Mouse (Mus musculus): ENCODE results near the gene Ttc28.

Ttc28 gene

DNA sequence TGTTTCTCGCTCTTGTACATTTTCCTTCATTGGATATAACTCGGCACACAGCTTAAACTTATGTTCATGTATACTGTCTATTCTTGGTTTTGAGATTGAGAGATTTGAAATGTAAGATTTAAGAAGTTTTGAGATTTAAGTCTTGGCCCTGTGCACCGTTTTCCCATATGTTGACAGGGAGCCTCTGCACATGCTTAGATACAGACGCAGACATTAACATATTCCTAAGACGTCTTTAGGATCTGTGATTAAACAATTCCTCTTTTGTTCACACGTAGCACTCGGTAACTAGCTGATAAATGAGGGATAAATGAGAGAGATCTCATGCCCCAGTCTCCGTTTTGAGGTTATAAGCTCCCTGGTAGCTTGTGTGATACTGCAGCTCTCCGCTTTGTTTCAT, 174.8 kb downstream of the Ttc28 start:
- DNase-seq (ENCODE audit: low spot score): no peak

DNA sequence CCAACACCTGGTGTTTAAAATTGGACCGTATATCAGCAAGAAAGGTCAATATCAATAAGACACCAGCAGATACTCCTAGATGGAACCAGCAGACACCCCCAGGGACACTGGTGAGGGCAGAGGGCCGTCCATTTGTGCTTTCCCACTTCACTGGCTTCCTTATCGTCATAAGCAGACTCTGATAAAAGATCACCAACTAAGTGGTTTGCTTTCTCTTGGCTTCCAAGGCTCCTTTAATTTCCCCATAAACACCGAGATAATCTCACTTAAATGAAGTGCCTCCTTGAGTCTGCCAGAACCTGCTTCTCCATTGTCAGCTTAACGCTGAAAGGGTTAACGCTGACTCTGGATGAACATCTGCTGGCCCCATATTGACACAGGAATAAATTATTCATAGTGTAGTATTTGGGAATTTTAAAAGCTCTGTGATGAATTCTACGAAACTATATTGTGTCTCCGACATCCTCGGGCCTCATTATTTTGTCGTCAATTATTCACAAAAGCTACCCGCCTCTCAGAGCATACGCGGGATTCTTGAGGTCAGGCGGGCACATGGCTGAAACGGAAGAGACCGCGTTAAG, 175.3 kb downstream of the Ttc28 start:
- DNase-seq (ENCODE audit: low spot score): no peak

DNA sequence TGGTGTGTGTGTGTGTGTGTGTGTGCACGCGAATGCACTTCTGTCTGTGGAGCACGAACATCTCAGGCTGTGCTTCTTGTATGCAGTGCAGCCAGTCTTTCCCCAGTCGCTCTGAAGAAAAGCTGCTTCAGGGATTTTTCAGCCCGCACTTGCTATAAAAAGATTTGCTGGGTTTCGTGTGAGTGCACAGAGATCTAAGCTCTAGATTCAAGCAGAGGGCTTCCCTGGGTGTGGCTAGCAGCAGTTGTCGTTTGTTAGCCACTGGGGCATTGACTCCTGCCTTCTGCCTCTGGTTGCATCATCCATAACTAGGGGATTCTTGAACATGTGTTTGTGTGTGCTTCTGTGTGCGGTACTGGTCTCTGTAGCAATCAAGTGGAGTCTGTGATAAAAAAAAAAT, 175.9 kb downstream of the Ttc28 start:
- no peak for DNase-seq (ENCODE audit: low spot score)

DNA sequence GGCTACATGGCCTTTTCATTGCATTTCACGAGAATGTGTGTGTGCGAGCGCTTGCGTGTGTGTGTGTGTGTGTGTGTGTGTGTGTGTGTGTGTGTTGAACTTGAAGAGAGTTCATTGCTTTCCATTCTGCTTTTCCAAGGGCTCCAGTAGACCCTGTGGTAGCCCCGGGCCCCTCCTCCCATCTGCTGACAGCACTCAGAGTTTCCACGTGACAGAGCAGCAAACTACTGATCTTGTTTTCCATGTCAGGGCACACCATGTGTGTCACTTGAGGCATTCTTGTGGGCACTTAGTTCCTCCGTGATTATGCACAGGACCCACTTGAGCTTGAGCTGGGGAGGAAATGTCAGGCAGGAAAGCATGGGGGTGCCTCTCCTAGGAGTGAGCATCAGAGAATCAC, 177.5 kb downstream of the Ttc28 start:
- DNase-seq (ENCODE audit: low spot score): no peak

DNA sequence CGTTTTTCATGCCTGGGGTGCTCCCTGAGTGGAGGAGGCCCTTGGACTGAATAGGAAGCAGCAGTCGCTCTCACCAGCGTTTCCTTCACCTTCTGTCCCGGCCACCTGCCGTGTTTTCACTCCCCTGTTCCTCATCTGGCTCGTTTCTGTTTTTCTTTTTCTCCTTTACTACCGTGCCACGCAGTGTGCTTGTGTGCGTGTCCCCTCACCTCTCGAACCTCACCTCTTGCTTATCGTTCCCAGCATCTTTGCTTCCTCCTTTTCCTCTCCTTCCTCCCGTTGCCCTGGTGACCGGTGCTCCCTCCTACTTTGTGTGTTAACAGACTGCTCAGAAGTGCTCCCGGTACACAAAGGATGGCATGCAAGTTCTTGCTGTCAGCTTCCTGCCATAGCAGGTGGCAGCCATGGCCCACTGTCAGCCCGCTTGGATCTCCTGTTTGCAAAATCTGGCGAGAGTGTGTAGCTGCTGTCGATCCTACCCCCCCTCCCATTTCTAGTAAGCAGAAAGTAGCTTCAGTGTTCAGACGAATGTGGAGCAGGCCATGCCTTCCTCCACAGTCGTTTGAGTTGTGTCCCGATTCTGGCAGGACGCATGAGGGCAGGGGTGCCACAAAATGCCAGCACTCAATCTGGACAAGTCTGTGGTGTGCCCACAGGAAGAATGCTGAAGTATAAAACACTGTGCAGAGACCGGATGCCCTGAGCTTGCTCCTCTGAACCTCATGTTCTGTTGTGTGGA, 179.0 kb downstream of the Ttc28 start:
- no peak for DNase-seq (ENCODE audit: low spot score)

DNA sequence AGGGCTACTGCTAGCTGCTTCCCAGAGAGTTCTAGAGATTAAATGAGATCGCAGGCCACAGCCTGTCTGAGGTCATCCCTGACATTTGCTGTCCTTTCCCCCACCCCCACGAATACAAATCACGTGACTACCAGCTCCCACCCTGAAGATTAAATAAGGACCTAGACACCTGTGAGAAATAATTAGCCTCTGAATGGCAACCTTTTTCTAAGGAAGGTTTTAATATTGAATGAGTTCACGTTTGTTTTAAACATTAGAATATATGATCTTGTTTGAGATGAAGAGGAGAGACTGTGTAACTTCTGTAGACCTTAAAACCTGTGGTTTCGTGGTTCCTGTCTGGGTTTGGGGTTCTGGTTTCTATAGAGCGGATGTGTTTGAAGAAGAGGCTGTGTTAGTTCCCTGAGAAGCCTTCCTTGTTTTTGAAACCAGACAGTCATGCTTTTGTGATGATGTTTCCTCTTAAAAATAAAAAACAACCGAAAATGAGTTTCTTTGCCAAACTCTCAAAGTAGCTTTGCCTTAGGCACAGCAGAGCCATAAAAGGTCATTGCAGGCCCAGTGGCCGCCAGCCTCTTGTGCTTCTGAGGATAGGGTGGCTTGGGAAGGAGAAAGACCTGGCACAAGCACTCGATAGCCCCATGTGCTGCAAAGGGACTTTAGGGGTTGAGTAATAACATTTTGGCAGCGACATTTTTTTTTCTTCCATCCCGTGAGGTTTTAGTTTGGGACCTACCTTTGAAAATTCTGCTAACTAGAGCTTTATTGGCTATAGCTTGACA, 179.7 kb downstream of the Ttc28 start:
- no peak for DNase-seq (ENCODE audit: low spot score)

DNA sequence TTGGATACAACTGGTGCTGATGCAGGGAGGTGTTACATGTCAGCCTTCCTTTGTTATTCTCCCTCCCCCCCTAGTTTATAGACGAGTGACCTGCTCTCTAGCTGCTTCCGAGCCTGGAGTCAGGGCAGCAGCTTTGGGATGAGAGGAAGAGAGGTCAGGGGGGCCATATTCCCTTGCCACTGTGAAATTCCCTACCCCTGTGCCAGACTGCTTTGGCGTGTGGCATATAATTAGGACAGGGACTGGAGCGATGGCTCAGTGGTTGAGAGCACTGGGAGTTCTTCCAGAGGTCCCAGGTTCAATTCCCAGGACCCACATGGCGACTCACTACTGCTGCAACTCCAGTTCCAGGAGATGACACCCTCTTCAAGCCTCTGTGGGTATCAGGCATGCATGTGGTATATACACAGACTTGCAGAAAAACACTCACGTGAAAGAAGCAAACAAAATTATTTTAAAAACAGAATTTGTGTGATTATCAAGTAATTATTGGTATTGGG, 180.7 kb downstream of the Ttc28 start:
- DNase-seq (ENCODE audit: low spot score): no peak

DNA sequence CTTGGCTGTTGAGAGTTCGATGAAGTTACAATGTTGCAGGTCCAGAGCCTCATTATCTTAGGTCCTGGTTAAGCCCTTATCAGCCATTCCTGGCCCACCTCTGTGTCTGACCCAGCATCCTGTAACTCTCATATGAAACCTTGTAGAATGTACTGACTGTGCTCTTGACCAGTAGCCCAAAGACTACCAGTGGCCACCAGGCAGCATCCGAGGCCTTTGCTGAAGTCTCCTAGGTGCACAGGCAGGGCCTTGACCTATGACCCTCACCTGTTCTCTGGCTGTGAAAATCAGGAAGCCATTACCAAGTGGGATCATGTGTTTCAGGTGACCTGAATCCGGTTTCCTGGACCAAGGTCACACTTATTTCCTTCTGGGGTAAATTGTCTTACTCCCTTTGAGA, 183.6 kb downstream of the Ttc28 start:
- no peak for DNase-seq (ENCODE audit: low spot score)

DNA sequence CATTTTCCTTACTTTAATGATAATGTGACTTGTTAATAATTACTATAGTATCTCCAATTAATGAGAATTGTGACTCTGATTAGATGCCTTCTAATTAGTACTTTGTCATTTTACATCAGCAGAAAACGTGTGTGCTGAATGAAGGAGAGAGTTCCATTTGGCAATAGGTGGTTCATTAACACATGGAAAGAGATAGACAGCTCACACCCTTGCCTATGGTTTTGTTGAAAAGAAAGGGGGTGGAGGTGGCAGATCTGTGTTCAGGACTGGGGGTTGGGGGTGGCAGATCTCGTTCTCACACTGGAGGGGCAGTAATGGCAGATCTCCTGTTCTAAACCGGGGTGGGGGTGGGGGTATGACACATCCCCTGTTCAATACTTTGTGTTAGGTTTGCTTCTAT, 184.4 kb downstream of the Ttc28 start:
- DNase-seq (ENCODE audit: low spot score): no peak

DNA sequence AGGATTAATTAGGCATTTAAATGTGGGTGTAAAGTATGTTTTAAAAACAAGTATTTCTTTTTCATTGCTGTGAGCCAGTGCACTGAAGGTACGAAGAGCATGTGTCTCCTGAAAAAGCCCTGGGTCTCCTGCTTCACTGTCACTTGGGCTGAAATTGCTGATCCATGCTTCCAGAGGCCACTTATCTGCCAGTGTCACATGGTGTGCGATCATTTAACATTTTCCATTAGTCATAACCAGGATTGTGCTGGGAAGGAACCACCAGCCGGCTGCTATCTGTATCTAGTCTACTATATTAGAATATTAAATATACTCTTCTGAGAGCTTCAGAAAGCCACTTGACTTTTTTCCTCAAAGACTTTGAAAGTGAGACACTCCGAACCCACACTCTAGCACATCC, 186.2 kb downstream of the Ttc28 start:
- no peak for DNase-seq (ENCODE audit: low spot score)

DNA sequence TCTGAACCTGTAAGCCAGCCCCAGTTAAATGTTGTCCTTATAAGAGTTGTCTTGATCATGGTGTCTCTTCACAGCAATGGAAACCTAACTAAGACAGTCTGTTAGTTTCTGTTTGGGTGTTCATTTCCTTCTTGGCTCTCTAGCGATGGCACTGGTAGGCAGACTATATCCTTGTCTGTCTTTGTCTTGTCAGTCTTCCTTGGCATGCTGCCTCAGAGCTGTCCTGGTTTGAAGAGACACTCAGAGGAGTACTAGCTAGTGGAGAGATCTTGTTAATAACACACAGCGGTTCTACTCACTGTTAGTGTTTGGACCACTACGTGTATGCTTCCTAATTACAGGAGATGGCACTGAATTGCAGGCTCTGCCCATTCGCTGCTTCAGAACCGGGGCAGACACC, 189.9 kb downstream of the Ttc28 start:
- no peak for DNase-seq (ENCODE audit: low spot score)

DNA sequence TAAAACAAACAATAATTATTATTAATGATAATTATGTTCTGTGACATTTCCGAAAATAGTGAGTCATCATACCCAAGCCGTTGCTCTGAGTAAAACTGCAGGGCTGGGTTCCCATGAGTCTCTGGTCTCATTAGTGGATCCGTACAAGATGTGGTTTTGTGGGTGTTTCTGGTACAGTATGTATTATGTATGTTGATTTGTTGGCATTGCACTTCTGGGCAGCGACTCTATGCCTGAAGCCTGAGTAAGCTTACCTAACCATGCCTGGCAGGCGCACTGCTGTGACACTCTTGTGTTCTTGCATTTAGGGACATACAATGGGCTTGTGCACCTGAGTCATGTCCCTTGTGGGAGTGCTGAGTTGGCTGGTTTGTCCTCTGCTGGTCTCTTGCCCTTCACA, 190.3 kb downstream of the Ttc28 start:
- no peak for DNase-seq (ENCODE audit: low spot score)

DNA sequence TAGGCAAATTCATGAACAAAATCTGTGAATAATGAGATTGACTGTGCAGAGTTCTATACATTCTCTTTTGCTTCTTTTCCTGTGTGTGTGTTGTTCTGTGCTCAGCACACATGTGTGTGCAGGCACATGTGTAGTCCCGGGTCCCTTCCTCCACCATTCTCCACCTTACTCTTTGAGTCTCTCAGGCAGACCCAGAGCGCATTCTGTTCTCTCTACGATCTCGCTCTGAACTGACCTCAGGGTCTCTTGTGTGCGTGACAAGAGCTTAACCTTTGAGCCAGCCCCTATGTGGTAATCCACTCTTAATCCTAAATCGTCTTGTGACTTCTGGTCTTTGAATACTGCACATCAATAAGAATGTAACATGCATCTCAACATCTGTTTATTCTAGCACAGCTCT, 190.8 kb downstream of the Ttc28 start:
- DNase-seq (ENCODE audit: low spot score): no peak

DNA sequence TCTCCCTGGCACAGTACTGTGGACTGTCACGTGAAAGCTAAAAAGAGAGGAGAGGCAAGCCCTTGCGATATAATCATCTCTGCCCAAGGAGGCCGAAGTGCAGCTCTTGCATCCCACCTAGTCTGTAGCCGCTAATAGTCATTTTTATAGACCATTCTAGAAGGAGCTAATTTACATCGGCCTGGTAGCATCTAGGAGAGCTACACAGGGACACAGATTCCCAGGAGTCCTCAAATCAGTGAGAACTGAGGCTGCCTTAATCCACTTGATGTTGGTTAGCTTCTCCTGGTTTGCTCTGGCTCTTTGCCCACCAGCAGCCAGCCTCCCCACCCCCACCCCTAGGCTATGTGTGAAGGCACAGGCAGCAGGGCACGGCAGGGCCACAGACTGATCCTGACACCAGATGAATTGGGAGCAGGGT, 193.7 kb downstream of the Ttc28 start:
- no peak for DNase-seq (ENCODE audit: low spot score)

DNA sequence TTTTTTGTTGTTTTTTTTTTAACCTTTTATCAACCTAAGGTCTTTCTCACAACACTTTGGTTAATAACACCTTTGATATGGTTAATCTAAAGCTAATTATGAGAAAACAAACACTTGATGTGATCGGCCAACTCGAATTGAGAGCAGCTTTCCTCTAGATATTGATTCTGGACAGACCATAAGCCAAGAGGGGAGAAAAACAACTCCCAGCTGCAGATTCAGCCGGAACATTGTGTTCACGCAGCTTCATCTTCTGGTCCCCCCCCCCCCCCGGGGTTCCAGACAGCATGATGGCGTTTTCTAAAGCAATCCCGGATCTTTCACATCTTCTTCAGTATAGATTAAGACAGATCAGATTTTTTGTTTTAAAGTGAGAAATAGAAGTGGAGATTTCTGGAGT, 194.4 kb downstream of the Ttc28 start:
- no peak for DNase-seq (ENCODE audit: low spot score)

DNA sequence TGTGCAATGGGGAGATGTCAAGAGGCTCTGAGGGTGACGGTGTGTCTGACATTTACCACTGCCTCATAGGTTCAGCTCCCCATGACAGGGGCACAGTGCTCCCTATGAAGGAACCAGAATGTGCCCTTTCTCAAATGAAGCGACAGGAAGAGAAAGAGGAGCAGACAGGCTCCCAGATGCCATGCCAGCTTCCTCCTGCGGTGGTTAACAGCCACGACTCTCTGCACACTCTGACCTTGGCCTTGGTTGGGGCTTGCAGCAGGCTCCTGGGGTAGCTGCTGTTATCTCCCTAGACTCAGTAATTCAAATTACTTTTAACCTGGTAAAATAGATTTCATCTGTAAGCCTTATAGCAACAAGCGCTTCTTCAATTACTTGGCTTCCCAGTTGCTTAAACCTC, 196.2 kb downstream of the Ttc28 start:
- no peak for DNase-seq (ENCODE audit: low spot score)

DNA sequence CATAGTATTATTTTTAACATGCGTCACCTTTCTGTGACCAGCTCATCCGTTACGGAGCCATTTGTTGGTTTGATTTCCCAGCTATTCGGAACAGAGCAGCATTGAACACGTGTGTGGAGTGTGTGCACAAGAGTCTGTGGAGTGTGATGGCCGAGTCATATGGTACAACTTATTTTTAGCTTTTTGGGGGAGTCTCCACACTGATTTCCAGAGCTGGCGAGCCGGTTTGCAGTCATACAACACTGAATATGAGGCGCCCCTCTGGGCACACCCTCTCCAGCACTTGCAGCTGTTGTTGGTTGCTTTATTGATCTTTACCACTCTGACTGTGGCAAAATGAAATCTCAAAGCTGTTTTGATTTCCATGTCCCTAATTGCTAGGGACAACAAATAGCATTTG, 197.7 kb downstream of the Ttc28 start:
- no peak for DNase-seq (ENCODE audit: low spot score)

DNA sequence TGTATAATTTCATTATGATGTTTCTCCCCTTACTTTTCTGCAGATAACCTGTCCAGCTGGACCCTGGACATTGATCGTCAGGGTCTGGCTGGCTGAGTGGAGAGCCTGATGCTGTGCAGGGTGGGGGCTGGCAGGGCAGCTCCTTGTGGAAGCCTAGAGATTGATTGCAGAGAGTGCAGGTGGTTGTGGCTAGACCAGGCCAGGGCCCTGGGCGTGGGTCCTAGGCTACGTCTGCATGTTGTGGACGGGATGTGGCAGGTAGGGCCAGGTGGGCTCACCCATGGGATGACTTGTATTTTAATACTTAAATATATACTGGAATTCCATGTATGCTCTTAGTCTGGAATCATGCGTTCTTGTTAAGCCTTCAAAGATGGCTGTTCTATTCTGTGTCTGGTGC, 201.0 kb downstream of the Ttc28 start:
- DNase-seq (ENCODE audit: low spot score): no peak

DNA sequence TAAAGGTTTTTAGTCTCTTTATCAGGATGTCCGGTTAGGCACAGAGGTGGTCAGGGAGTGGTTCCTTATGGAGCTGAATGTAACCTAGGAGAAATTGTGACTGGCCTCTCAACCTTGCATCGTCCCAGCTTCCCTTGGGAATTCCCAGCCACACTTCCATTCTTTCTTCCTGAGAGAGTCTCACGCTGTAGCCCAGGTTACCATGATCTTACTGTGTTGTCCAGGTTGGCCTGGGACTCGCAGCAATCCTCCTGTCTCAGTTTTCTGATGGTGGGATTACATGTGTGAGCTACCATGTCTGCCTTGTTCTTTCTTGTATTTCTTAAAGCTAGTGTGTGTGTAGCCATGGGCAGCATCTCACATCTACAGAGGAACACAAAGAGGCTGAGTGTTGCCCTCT, 206.2 kb downstream of the Ttc28 start:
- no peak for DNase-seq (ENCODE audit: low spot score)

DNA sequence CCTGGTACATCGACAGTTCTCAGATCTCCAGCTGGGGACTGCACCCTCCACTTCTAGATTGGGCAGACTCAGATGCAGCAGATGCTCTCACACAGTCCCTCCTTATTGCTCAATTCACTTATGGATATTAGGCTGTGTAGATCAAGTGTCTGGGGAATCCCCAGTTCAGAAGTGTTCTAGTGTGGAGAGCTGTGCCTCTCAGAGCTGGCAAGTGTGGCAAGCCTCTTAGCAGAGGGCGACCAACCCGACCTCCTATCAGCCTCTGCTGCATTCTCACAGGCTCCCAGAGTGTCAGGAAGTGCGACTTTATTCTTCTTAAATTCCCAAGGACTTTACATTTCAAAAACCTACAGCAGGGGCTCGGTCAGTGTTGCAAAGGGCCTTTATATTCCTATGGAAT, 217.1 kb downstream of the Ttc28 start:
- DNase-seq (ENCODE audit: low spot score): no peak

DNA sequence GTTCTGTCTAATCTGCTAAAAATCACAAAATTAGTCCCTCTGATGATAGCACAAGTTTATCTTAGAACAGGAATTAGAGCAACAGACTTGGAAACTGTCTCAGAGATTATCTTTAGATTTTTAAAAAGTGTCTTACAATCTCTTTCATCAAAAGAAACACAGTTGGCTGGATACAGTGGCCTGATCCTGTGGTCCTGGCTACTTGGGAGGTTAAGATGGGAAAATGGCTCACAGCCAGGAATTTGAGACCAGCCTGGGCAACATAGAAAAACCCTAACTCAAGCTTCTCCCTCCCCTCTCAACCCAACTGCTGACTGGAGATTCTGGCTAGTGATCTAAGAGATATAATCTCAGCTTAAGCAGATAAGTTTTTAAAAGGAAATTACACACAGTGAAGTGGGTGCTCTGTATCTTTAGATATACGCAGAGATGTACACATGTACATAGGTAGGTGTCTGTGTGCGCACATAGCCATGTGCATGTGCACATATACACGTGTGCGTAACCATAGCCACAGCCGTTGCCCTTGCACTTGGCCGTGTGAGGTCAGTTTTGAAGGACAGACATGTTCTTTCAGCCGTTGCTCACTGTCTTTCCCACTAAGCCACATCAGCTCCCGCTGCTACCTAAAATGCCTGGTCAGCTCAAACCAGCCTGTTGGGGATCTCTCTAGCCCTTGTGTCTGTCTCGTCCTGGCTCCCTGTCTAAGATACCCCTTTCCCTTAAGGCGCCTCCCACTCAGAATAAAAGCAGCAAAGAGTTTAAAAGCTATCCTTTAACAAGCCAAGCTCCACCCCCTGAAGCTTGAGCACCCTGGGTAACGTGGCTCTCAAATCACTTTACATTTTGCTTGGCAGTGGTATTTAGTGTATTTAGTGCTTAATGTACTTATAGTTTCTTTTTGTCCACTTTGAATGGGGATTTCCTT, 217.9 kb downstream of the Ttc28 start:
- DNase-seq (ENCODE audit: low spot score): no peak

All from urinary bladder, postnatal 10 days (tissue).